Mouse (Mus musculus): ENCODE results near the gene Kbtbd7. TPM values are rescaled to one million over a fixed set of nuclear protein-coding genes. Genes with fewer than 3 reads are reported as not detected.
A peak's percentile ranks its signal among the peaks of the same experiment; 100 is the strongest.
"Not testable (repeated sequence)": the region's sequence is repeated elsewhere in the genome, so short reads cannot be mapped to it uniquely, and the experiment has no call there.

The Kbtbd7 gene
- polyA plus RNA-seq, 1 experiment from 2014 or later, result 8.1 TPM

DNA sequence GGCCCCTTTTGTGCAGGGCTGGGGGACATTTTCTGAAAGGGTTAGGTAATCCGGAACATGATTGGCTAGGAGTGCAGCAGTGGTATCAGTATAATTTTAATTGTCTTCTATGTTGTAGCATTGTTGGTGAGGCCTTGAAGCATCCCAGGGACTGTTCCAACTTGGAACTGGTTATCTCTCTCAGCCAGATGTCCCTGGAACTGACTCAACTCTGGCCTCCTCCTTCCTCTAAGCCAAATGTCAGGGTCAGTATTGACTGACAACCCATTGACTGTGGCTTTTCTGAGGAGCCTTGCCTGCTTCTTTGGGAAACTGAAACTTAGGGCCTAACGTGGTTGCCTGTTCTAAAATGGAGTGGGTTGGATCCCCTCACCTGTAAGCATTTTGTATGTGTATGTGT, 14.3 kb downstream of the Kbtbd7 start:
- Histone ChIP-seq H3K9ac (ENCODE audit: low read depth, low read length) (no peak overlapping the region), H3K4me2 (no peak overlapping the region), H3K27ac (ENCODE audit: low read depth, low read length) (no peak overlapping the region), H3K27me3 (replicated peaks; ENCODE audit: control insufficient read depth, insufficient read depth, low read length) (no peaks in the 10 kb centered on the region), H3K36me3 (ENCODE audit: control insufficient read depth, insufficient read depth, low read length) (no peaks in the 10 kb centered on the region), H3K4me3 (ENCODE audit: low read depth, low read length) (no peak overlapping the region), H3K4me1 (replicated peaks; ENCODE audit: control insufficient read depth, insufficient read depth, low read length) (no peaks in the 10 kb centered on the region), H3K9me3 (ENCODE audit: control insufficient read depth, low read length) (no peaks in the 10 kb centered on the region)
- no peak for ATAC-seq (replicated peaks; ENCODE audit: low FRiP score)
- 69% methylated on average over 2 of the region's 2 CpGs for WGBS
- no peak for DNase-seq (ENCODE audit: low spot score)

DNA sequence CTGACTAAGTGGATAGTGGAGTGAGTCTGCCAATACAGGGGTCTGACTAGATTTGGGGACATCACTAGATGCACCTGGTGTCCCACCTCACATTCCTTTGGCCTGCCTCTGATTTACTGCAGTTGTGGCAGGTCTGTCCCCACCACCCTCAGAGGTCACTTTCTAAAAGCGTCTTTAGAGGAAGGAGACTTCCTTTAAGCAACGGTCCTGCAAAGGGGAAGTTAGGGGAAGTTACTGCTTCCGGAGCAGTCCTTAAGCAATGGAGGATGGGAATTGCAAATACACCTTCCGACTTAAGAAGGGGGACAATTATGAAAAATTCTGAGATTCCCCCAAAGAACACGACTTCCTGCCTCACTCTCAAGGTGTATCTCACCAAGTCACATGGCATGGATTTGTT, 15.1 kb downstream of the Kbtbd7 start:
- Histone ChIP-seq H3K27ac (ENCODE audit: low read depth, low read length) (no peak overlapping the region), H3K4me2 (no peak overlapping the region), H3K9me3 (ENCODE audit: control insufficient read depth, low read length) (no peaks in the 10 kb centered on the region), H3K9ac (ENCODE audit: low read depth, low read length) (no peak overlapping the region), H3K4me3 (ENCODE audit: low read depth, low read length) (no peak overlapping the region), H3K27me3 (replicated peaks; ENCODE audit: control insufficient read depth, insufficient read depth, low read length) (no peaks in the 10 kb centered on the region), H3K4me1 (replicated peaks; ENCODE audit: control insufficient read depth, insufficient read depth, low read length) (no peaks in the 10 kb centered on the region), H3K36me3 (ENCODE audit: control insufficient read depth, insufficient read depth, low read length) (no peaks in the 10 kb centered on the region)
- WGBS, result 57% methylated on average over 5 of the region's 5 CpGs
- no peak for ATAC-seq (replicated peaks; ENCODE audit: low FRiP score)
- DNase-seq (ENCODE audit: low spot score), result no peak

DNA sequence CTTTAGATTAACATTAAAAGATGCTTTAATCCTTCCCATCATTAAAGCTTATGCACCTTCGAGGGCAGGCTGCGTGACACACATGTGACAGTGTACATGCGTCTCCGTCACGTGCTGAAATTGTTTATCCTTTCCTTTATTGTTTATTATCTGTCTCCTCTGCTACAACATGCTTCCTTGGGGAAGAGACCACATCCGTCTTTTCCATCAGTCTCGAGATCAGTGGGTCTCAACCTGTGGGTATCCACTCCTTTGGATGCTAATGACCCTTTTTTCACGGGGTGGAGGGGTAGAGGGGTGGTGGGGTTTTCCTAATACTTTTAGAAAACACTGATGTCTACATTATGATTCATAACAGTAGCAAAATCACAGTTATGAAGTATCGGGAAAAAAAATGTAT, 18.3 kb downstream of the Kbtbd7 start:
- H3K4me3 ChIP-seq (ENCODE audit: low read depth, low read length), result no peak overlapping the region
- no peak overlapping the region for H3K27ac ChIP-seq (ENCODE audit: low read depth, low read length)
- H3K27me3 ChIP-seq (replicated peaks; ENCODE audit: control insufficient read depth, insufficient read depth, low read length), result no peaks in the 10 kb centered on the region
- H3K9ac ChIP-seq (ENCODE audit: low read depth, low read length), result no peak overlapping the region
- DNase-seq (ENCODE audit: low spot score) (no peak), ATAC-seq (replicated peaks; ENCODE audit: low FRiP score) (no peak)
- H3K36me3 ChIP-seq (ENCODE audit: control insufficient read depth, insufficient read depth, low read length), result no peaks in the 10 kb centered on the region
- no peak overlapping the region for H3K4me2 ChIP-seq
- 84% methylated on average over 9 of the region's 9 CpGs for WGBS
- no peaks in the 10 kb centered on the region for H3K4me1 ChIP-seq (replicated peaks; ENCODE audit: control insufficient read depth, insufficient read depth, low read length)
- no peaks in the 10 kb centered on the region for H3K9me3 ChIP-seq (ENCODE audit: control insufficient read depth, low read length)

DNA sequence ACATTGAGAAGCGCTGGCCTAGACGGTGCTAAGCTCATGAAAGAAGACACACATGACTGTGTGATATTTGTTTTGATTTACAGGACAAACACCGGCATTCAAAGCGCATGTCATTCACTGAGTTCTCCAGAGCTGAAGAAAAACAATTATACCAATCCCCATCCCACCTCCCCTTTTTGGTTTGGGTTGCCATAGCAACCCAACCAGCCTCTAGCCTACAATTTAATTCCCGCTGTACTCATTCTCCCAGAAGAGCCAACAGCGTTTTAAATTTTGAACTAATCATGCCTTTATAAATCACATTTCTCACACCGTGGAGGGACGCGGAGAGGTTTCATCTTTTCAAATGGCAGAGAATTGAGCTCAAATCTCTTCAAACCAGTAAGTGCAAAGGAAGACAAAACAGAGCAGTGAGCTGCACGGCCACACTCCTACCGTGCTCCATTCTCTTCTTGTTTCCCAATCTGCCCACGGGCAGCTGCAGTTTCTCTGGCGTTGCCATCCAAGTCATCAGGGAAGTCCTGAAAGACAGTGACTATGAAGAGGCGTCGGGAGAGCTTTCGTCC, 18.8 kb downstream of the Kbtbd7 start:
- H3K4me3 ChIP-seq (ENCODE audit: low read depth, low read length), result no peak overlapping the region
- WGBS, result 73% methylated on average over 16 of the region's 16 CpGs
- no peaks in the 10 kb centered on the region for H3K4me1 ChIP-seq (replicated peaks; ENCODE audit: control insufficient read depth, insufficient read depth, low read length)
- no peak overlapping the region for H3K9ac ChIP-seq (ENCODE audit: low read depth, low read length)
- H3K27ac ChIP-seq (ENCODE audit: low read depth, low read length), result no peak overlapping the region
- H3K27me3 ChIP-seq (replicated peaks; ENCODE audit: control insufficient read depth, insufficient read depth, low read length), result no peaks in the 10 kb centered on the region
- no peaks in the 10 kb centered on the region for H3K9me3 ChIP-seq (ENCODE audit: control insufficient read depth, low read length)
- no peak overlapping the region for H3K4me2 ChIP-seq
- DNase-seq (ENCODE audit: low spot score) (no peak), ATAC-seq (replicated peaks; ENCODE audit: low FRiP score) (no peak)
- H3K36me3 ChIP-seq (ENCODE audit: control insufficient read depth, insufficient read depth, low read length), result no peaks in the 10 kb centered on the region

DNA sequence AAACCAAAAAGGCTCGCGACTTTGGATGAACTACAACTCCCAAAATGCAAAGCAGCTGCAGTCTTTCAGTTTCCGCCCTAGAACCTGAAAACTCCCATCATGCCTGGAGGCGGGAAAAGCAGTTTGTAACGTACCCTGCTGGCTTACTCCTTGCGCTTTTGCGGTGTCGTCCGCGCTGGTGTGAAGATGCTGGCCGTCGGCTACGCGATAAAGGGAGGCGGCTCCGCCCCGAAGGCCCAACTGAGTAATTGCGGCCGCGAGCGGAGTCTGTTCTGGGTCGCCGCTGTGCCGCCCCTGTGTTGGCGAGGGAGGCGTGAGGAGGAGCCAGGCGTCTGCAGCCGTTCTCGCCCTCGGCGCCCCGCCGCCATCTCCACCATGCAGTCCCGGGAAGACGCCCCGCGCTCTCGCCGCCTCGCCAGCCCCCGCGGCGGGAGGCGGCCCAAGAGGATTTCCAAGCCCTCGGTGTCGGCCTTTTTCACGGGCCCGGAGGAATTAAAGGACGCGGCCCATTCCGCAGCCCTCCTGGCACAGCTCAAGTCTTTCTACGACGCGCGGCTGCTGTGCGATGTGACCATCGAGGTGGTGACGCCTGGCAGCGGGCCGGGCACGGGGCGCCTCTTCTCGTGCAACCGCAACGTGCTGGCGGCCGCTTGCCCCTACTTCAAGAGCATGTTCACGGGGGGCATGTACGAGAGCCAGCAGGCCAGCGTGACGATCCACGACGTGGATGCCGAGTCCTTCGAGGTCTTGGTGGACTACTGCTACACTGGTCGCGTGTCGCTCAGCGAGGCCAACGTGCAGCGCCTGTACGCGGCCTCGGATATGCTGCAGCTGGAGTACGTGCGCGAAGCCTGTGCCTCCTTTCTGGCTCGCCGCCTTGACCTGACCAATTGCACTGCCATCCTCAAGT, 25.6 kb downstream of the Kbtbd7 start, which contains the start of gene Kbtbd6:
Kbtbd6 (plus strand) TSS at position 155 of the 910 bp plus-strand sequence.
- not testable (repeated sequence) for H3K4me1 ChIP-seq (replicated peaks; ENCODE audit: control insufficient read depth, insufficient read depth, low read length); H3K36me3 ChIP-seq (ENCODE audit: control insufficient read depth, insufficient read depth, low read length); H3K27me3 ChIP-seq (replicated peaks; ENCODE audit: control insufficient read depth, insufficient read depth, low read length); H3K9me3 ChIP-seq (ENCODE audit: control insufficient read depth, low read length)
- WGBS, result 12% methylated on average over 37 of the region's 89 CpGs
- DNase-seq (ENCODE audit: low spot score), result peak; percentile 85
- Histone ChIP-seq H3K4me2 (peak within 1 kb of the TSS; percentile 72), H3K9ac (ENCODE audit: low read depth, low read length) (peak within 1 kb of the TSS; percentile 66), H3K4me3 (ENCODE audit: low read depth, low read length) (peak within 1 kb of the TSS; percentile 52), H3K27ac (ENCODE audit: low read depth, low read length) (peak within 1 kb of the TSS; percentile 83)
- ATAC-seq (replicated peaks; ENCODE audit: low FRiP score), result peak; percentile 92

DNA sequence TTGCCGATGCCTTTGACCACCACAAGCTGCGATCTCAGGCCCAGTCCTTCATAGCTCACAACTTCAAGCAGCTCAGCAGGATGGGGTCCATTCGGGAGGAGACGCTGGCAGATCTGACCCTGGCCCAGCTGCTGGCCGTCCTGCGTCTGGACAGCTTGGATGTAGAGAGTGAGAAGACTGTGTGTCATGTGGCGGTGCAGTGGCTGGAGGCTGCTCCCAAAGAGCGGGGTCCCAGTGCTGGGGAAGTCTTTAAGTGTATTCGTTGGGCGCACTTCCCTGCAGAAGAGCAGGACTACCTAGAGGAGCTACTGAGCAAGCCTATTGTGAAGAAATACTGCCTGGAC, 26.3 kb downstream of the Kbtbd7 start:
- H3K27ac ChIP-seq (ENCODE audit: low read depth, low read length); H3K27me3 ChIP-seq (replicated peaks; ENCODE audit: control insufficient read depth, insufficient read depth, low read length); ATAC-seq (replicated peaks; ENCODE audit: low FRiP score); H3K9me3 ChIP-seq (ENCODE audit: control insufficient read depth, low read length); H3K9ac ChIP-seq (ENCODE audit: low read depth, low read length); H3K4me2 ChIP-seq; H3K36me3 ChIP-seq (ENCODE audit: control insufficient read depth, insufficient read depth, low read length); DNase-seq (ENCODE audit: low spot score); H3K4me1 ChIP-seq (replicated peaks; ENCODE audit: control insufficient read depth, insufficient read depth, low read length); H3K4me3 ChIP-seq (ENCODE audit: low read depth, low read length): not testable (repeated sequence)
- WGBS, result 90% methylated on average over 5 of the region's 10 CpGs

DNA sequence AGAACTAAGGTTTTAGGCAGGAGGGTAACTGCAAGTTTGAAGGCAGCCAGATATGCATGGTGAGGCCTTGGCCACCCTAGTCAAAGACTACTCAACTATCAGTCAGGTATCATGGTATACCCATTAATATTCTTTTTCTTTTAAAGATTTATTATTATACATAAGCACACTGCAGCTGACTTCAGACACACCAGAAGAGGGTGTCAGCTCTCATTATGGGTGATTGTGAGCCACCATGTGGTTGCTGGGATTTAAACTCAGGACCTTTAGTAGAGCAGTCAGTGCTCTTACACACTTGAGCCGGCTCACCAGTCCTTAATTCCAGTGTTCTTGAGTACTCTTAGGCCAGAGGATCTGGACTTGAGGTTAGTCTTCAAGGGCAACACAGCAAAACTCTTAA, 34.1 kb downstream of the Kbtbd7 start:
- no peak overlapping the region for H3K4me3 ChIP-seq (ENCODE audit: low read depth, low read length)
- H3K4me2 ChIP-seq, result no peak overlapping the region
- DNase-seq (ENCODE audit: low spot score) (no peak), ATAC-seq (replicated peaks; ENCODE audit: low FRiP score) (no peak)
- no peak overlapping the region for H3K9ac ChIP-seq (ENCODE audit: low read depth, low read length)
- H3K4me1 ChIP-seq (replicated peaks; ENCODE audit: control insufficient read depth, insufficient read depth, low read length), result no peaks in the 10 kb centered on the region
- WGBS, result 92% methylated on average over 1 of the region's 1 CpGs
- H3K36me3 ChIP-seq (ENCODE audit: control insufficient read depth, insufficient read depth, low read length), result peaks cover 11% of the 10 kb centered on the region; the same call in 1 of the 2 replicates
- no peak overlapping the region for H3K27ac ChIP-seq (ENCODE audit: low read depth, low read length)
- H3K9me3 ChIP-seq (ENCODE audit: control insufficient read depth, low read length), result no peaks in the 10 kb centered on the region
- no peaks in the 10 kb centered on the region for H3K27me3 ChIP-seq (replicated peaks; ENCODE audit: control insufficient read depth, insufficient read depth, low read length)

DNA sequence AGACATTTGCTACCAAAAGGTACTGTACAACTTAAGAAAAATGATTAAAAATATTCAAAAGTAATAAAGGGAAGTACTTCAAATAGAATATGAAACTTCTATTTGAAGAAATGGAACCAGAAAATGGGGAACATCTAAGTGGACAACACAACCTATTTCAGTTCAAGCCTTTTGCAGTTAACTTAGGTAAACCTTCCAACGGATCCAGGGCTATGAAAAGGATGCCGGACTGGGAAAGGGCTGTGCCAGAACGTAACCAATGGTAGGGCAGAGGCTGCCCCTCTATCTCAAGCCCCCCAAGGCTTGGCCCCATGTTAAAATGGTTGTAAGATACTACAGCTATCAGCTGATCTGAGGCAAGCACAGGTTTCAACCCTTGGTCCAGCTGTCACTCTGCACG, 34.7 kb downstream of the Kbtbd7 start:
- DNase-seq (ENCODE audit: low spot score), result no peak
- no peaks in the 10 kb centered on the region for H3K9me3 ChIP-seq (ENCODE audit: control insufficient read depth, low read length)
- H3K27me3 ChIP-seq (replicated peaks; ENCODE audit: control insufficient read depth, insufficient read depth, low read length), result no peaks in the 10 kb centered on the region
- peaks cover 14% of the 10 kb centered on the region; the same call in 1 of the 2 replicates for H3K36me3 ChIP-seq (ENCODE audit: control insufficient read depth, insufficient read depth, low read length)
- no peak overlapping the region for H3K9ac ChIP-seq (ENCODE audit: low read depth, low read length)
- ATAC-seq (replicated peaks; ENCODE audit: low FRiP score), result no peak
- no peak overlapping the region for H3K27ac ChIP-seq (ENCODE audit: low read depth, low read length)
- H3K4me3 ChIP-seq (ENCODE audit: low read depth, low read length), result no peak overlapping the region
- WGBS, result 95% methylated on average over 4 of the region's 4 CpGs
- H3K4me1 ChIP-seq (replicated peaks; ENCODE audit: control insufficient read depth, insufficient read depth, low read length), result no peaks in the 10 kb centered on the region
- no peak overlapping the region for H3K4me2 ChIP-seq

DNA sequence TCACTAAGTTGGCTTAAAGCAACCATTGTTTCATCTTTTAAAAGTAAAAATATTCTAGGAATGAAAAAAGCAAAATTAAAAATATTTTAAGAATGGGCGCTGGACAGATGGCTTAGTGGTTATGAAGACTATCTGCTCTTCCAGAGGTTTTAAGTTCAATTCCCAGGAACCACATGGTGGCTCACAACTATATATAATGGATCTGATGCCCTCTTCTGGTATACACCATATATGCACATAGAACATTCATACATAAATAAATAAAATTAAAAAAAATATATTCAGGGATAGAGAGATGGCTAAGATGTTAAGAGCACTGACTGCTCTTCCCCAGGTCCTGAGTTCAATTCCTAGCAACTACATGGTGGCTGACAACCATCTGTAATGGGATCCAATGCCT, 39.3 kb downstream of the Kbtbd7 start:
- no peak for ATAC-seq (replicated peaks; ENCODE audit: low FRiP score)
- H3K9me3 ChIP-seq (ENCODE audit: control insufficient read depth, low read length), result no peaks in the 10 kb centered on the region
- no peak overlapping the region for H3K9ac ChIP-seq (ENCODE audit: low read depth, low read length)
- WGBS, result 83% methylated on average over 1 of the region's 1 CpGs
- no peak overlapping the region for H3K4me3 ChIP-seq (ENCODE audit: low read depth, low read length)
- no peak overlapping the region for H3K27ac ChIP-seq (ENCODE audit: low read depth, low read length)
- peaks cover 34% of the 10 kb centered on the region for H3K36me3 ChIP-seq (ENCODE audit: control insufficient read depth, insufficient read depth, low read length)
- H3K4me2 ChIP-seq, result no peak overlapping the region
- no peaks in the 10 kb centered on the region for H3K27me3 ChIP-seq (replicated peaks; ENCODE audit: control insufficient read depth, insufficient read depth, low read length)
- no peaks in the 10 kb centered on the region for H3K4me1 ChIP-seq (replicated peaks; ENCODE audit: control insufficient read depth, insufficient read depth, low read length)
- DNase-seq (ENCODE audit: low spot score), result no peak

Data from liver, embryonic 11.5 days (tissue).